Comparison of ENCODE assay signal across 8 mouse cellular contexts in genomic region chr7:29307350-29308104, GRCm38 (mm10). TPM values are rescaled to one million over a fixed set of nuclear protein-coding genes. Genes with fewer than 3 reads are reported as not detected.
DNase-seq lines count a peak whose midpoint lies in the region; ATAC-seq lines count a peak whose summit lies in the region.

No protein-coding gene starts in this region.

- 0 out of 2 replicates have a peak overlapping the region, but pooled peaks have one; percentile 39 for H3K27ac ChIP-seq in embryonic facial prominence, embryonic 13.5 days
- no peak overlapping the region for H3K27ac ChIP-seq in limb, embryonic 13.5 days
- peak overlapping the region; percentile 79 for H3K27ac ChIP-seq in midbrain, embryonic 15.5 days

- peak; percentile 76 for ATAC-seq in embryonic facial prominence, embryonic 13.5 days (ENCODE audit: insufficient number of reproducible peaks, insufficient read depth, low FRiP score, low TSS enrichment, low read depth)
- ATAC-seq in limb, embryonic 13.5 days (ENCODE audit: low FRiP score, low read depth), result peak; percentile 72
- peak; percentile 73 for ATAC-seq in midbrain, embryonic 15.5 days (replicated peaks)

- peaks cover 10% of the 10 kb centered on the region for H3K36me3 ChIP-seq in embryonic facial prominence, embryonic 13.5 days
- peaks cover 11% of the 10 kb centered on the region; the same call in 1 of the 2 replicates for H3K36me3 ChIP-seq in limb, embryonic 13.5 days
- H3K36me3 ChIP-seq in midbrain, embryonic 15.5 days (replicated peaks), result peaks cover 12% of the 10 kb centered on the region; the same call in 1 of the 2 replicates

- WGBS in embryonic facial prominence, embryonic 13.5 days, result under 1% methylated on average over 42 of the region's 42 CpGs
- 1% methylated on average over 42 of the region's 42 CpGs for WGBS in limb, embryonic 13.5 days
- WGBS in midbrain, embryonic 15.5 days, result under 1% methylated on average over 42 of the region's 42 CpGs

- peak overlapping the region; percentile 62 for H3K4me3 ChIP-seq in embryonic facial prominence, embryonic 13.5 days
- H3K4me3 ChIP-seq in limb, embryonic 13.5 days, result peak overlapping the region; percentile 68
- H3K4me3 ChIP-seq in midbrain, embryonic 15.5 days, result peak overlapping the region; percentile 90

- DNase-seq in 3134 (ENCODE audit: extremely low read depth, insufficient read length, low spot score), result peak; percentile 89
- DNase-seq in adrenal gland, postnatal 4 days (ENCODE audit: low spot score in 2 of 2), result peak; percentile 83 to 84
- DNase-seq in heart, adult 8-10 months (ENCODE audit: low spot score), result peak; percentile 87
- peak; percentile 84 to 90 for DNase-seq in kidney, adult 8-10 months
- peak; percentile 68 to 69 for DNase-seq in spleen, postnatal 36 days (ENCODE audit: low spot score in 2 of 2)

- H3K9me3 ChIP-seq in embryonic facial prominence, embryonic 13.5 days, result no peaks in the 10 kb centered on the region
- H3K9me3 ChIP-seq in limb, embryonic 13.5 days, result no peaks in the 10 kb centered on the region
- no peaks in the 10 kb centered on the region for H3K9me3 ChIP-seq in midbrain, embryonic 15.5 days

- H3K4me2 ChIP-seq in embryonic facial prominence, embryonic 13.5 days, result peak overlapping the region; percentile 95
- peak overlapping the region; percentile 95 for H3K4me2 ChIP-seq in limb, embryonic 13.5 days (replicated peaks)
- H3K4me2 ChIP-seq in midbrain, embryonic 15.5 days, result peak overlapping the region; percentile 87

- H3K9ac ChIP-seq in embryonic facial prominence, embryonic 13.5 days, result peak overlapping the region; percentile 70
- peak overlapping the region; percentile 70 for H3K9ac ChIP-seq in limb, embryonic 13.5 days
- peak overlapping the region; percentile 79 for H3K9ac ChIP-seq in midbrain, embryonic 15.5 days

- H3K4me1 ChIP-seq in embryonic facial prominence, embryonic 13.5 days, result peaks cover 63% of the 10 kb centered on the region
- H3K4me1 ChIP-seq in limb, embryonic 13.5 days, result peaks cover 64% of the 10 kb centered on the region
- peaks cover 66% of the 10 kb centered on the region for H3K4me1 ChIP-seq in midbrain, embryonic 15.5 days

- peaks cover 20% of the 10 kb centered on the region; the same call in 1 of the 2 replicates for H3K27me3 ChIP-seq in embryonic facial prominence, embryonic 13.5 days
- peaks cover 24% of the 10 kb centered on the region for H3K27me3 ChIP-seq in limb, embryonic 13.5 days
- no peaks in the 10 kb centered on the region for H3K27me3 ChIP-seq in midbrain, embryonic 15.5 days (replicated peaks)

RNA-seq across cellular contexts. Expression of gene Dpf1, which starts 3.8 kb away (rescaled TPM):
- 1 to 10 TPM; 5.0 to 5.7 TPM for total RNA-seq in adrenal gland, postnatal 4 days (2021)
- 28.4 and 29.9 TPM in 2 replicates for polyA plus RNA-seq in embryonic facial prominence, embryonic 13.5 days (2015; fragmentation: Nextera tagmentation; extraction: Ambion mirVana)
- under 1 TPM in 3 of 4 experiments, not detected in 1; 0.13 to 0.23 (median 0.22) TPM for total RNA-seq in heart, adult 8-10 months (2022)
- 21.6 and 21.9 TPM in 2 replicates for polyA plus RNA-seq in limb, embryonic 13.5 days (2015; fragmentation: Nextera tagmentation; extraction: Ambion mirVana)
- polyA plus RNA-seq in midbrain, embryonic 15.5 days (2015; fragmentation: Nextera tagmentation; extraction: Ambion mirVana), result 256 and 261 TPM in 2 replicates

RNA-seq across cellular contexts. Expression of gene Ppp1r14a, which starts 18.4 kb away (rescaled TPM):
- 10 to 100 TPM; 14.3 to 15.0 TPM for total RNA-seq in adrenal gland, postnatal 4 days (2021)
- 10.1 and 10.5 TPM in 2 replicates for polyA plus RNA-seq in embryonic facial prominence, embryonic 13.5 days (2015; fragmentation: Nextera tagmentation; extraction: Ambion mirVana)
- 10 to 100 TPM in 1 of 4 experiments, 1 to 10 TPM in 3; 5.4 to 10.1 (median 7.1) TPM for total RNA-seq in heart, adult 8-10 months (2022)
- polyA plus RNA-seq in limb, embryonic 13.5 days (2015; fragmentation: Nextera tagmentation; extraction: Ambion mirVana), result 5.8 and 7.5 TPM in 2 replicates
- 3.3 and 4.3 TPM in 2 replicates for polyA plus RNA-seq in midbrain, embryonic 15.5 days (2015; fragmentation: Nextera tagmentation; extraction: Ambion mirVana)

RNA-seq across cellular contexts. Expression of gene Spint2, which starts 25.8 kb away (rescaled TPM):
- total RNA-seq in adrenal gland, postnatal 4 days (2021), result 10 to 100 TPM; 46.1 to 85.1 TPM
- polyA plus RNA-seq in embryonic facial prominence, embryonic 13.5 days (2015; fragmentation: Nextera tagmentation; extraction: Ambion mirVana), result 118 and 127 TPM in 2 replicates
- 10 to 100 TPM; 47.3 to 54.5 (median 53.2) TPM for total RNA-seq in heart, adult 8-10 months (2022)
- 110 and 112 TPM in 2 replicates for polyA plus RNA-seq in limb, embryonic 13.5 days (2015; fragmentation: Nextera tagmentation; extraction: Ambion mirVana)
- 72.4 and 77.3 TPM in 2 replicates for polyA plus RNA-seq in midbrain, embryonic 15.5 days (2015; fragmentation: Nextera tagmentation; extraction: Ambion mirVana)

RNA-seq across cellular contexts. Expression of gene 2200002D01Rik, which starts 59.3 kb away (rescaled TPM):
- 1 to 10 TPM; 2.4 to 4.5 TPM for total RNA-seq in adrenal gland, postnatal 4 days (2021)
- 2.2 and 4.4 TPM in 2 replicates for polyA plus RNA-seq in embryonic facial prominence, embryonic 13.5 days (2015; fragmentation: Nextera tagmentation; extraction: Ambion mirVana)
- 1 to 10 TPM; 1.7 to 3.9 (median 2.6) TPM for total RNA-seq in heart, adult 8-10 months (2022)
- polyA plus RNA-seq in limb, embryonic 13.5 days (2015; fragmentation: Nextera tagmentation; extraction: Ambion mirVana), result 1.7 and 2.0 TPM in 2 replicates
- polyA plus RNA-seq in midbrain, embryonic 15.5 days (2015; fragmentation: Nextera tagmentation; extraction: Ambion mirVana), result 1.1 and 1.5 TPM in 2 replicates
